Mouse (Mus musculus) kidney, adult 2 months (tissue): ENCODE data around the gene Aak1.

Experiments used
- CTCF ChIP-seq: fragments of 200-500 bp; conservative IDR thresholded peaks from 2 replicates; pipeline ENCODE4 v1.5.1; 2011; ENCODE audit warnings: low read depth, mild to moderate bottlenecking, control low read depth, low read length, moderate library complexity, mixed read lengths; ENCODE audit not compliant: insufficient read depth, insufficient read length
- POLR2A ChIP-seq: fragments of 200-500 bp; IDR thresholded peaks from one replicate; pipeline ENCODE4 v1.6.1; 2011; ENCODE audit warnings: low read depth, low read length, control low read depth

DNA sequence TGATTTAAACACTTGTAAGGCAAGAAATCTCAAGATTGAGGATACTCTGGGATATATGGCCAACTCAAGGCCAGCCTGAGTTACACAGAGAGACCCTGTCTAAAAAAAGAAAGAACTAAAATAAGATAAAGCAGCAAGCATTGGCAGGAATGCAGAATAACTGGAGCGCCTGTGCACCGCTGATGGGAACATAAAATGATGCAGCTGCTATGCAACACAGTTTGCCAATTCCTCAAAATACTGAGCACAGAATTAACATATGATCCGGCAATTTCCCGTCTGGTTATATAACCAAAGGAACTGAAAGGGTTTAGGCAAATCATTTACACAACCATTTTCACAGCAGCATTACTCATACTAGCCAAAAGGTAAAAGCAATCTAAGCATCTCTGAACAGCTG, 30.0 kb downstream of the Aak1 start:
- TF ChIP-seq CTCF (no peak), POLR2A (no peak)
